Mouse (Mus musculus) cerebellum, adult 2 months (tissue): ENCODE measurements at regions not wholly inside any gene's neighbourhood (a gene's known extent, or its start where the extent isn't known, plus 50 kb on each side); places are given as distances from the start of the nearest gene placed in this dataset.

Source experiments
- CTCF ChIP-seq: fragments of 200-500 bp; IDR thresholded peaks from 2 replicates; pipeline ENCODE4 v1.5.1; 2011; ENCODE audit warnings: low read depth, mild to moderate bottlenecking, control low read depth, low read length, moderate library complexity, borderline replicate concordance; ENCODE audit not compliant: insufficient read depth
- POLR2A ChIP-seq: fragments of 200-500 bp; IDR thresholded peaks from 2 replicates; pipeline ENCODE4 v1.6.1; 2011; ENCODE audit warnings: low read length, control low read depth, borderline replicate concordance; ENCODE audit not compliant: insufficient read depth

- TF ChIP-seq CTCF (no peak), POLR2A (no peak)
Measured at GRCm38 (mm10) chr4:127598610-127599009, 240.6 kb upstream of the Gjb5 start.
